Mouse (Mus musculus): ENCODE measurements around the gene Ccdc97. TPM values are rescaled to one million over a fixed set of nuclear protein-coding genes. Genes with fewer than 3 reads are reported as not detected.

Gene Ccdc97
- polyA plus RNA-seq, 2 experiments from 2014 or later = 36.5 to 68.4 TPM

GRCm38 (mm10) chr7:25719761-25720610, 1.1 kb upstream of the Ccdc97 start:
- no peak for ATAC-seq

DNA sequence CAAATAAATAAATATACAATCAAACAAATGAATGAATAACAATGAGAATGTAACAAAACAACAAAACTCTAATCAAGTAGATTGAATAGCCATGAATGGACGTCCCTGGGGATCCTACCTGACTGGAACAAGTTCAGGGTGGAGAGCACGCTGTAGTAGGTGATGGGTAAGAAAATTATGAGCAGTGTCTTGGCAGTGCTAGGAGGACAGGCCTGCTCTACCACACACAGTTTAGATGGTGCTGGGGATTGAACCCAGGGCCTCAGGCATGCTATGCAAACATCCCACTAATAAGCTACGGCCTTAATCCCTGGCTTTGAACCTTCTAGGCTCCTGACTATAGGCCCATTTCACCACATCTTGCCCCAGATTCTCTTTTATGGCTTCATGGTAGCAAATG, 1.4 kb downstream of the Ccdc97 start:
- ATAC-seq = no peak

DNA sequence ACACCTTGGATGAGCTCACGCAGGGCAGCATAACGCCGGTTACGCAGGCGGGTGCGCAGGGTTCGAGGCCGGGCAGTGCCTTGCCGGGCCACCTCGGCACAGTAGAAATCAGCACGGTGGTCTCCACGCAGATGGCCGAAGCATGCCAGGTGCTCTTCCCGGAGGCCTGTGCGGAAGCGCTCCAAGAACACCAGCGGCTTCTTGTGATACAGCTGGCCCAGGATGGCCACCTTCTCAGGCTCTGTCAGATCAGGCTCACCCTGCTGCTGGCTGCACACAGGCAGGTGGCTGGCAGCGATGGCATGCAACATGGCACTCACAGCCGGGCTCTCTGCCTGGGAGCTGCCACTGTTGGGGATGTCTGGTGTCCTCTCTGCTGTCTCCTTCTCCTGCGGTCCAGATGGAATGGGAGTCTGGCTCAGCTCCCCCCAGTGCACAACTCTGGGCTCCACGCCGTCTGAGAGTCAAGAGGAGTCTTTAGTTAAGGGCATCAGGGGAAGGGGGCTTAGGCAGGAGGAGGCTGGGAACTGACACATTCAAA, 3.1 kb downstream of the Ccdc97 start:
- ATAC-seq = no peak

DNA sequence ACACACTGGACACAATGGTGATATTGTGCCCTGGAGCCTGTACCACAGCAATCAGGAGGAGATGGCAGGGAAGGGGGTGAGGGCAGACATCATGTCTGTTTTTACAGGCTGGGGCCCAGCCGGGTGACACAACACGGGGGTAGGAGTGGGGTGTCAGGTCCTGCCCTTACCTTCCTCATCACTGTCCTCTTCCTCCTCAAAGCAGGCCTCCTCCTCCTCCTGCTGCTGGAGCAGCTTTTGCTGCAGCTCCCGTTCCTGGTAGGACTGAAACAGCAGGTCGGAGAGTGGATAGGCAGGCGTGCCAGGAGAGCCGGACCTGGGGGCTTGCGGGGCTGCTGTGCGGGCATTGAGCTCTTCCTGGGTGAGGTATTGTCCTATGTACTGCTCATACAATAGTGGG, 4.3 kb downstream of the Ccdc97 start:
- no peak for ATAC-seq

- ATAC-seq = no peak
These were observed 6.1 kb downstream of the Ccdc97 start for GRCm38 (mm10) chr7:25712801-25713200.

DNA sequence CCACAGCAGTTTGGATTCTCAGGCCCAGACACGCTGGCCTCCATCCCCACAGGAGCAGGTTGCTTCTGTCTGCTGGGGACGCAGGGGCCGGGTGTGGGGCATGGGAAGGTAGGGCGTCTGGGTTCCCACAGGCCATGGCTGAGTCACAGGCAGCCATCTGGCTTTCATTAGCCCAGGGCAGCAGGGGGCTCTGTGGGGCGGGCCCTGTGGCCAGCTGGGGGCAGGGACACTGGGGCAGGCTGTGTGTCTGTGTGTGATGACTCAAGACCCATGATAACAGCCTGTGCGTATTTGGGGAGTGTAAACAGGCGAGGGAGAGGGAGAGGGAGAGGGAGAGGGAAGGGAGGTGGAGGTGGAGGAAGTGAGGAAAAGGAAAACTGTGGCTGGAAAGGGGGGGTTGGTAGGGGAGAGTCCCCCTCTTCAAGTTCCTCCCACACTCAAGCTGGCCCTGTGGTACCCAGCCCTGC, 7.1 kb downstream of the Ccdc97 start:
- no peak for ATAC-seq

- ATAC-seq = no peak
These were observed 7.7 kb downstream of the Ccdc97 start for GRCm38 (mm10) chr7:25711165-25711564.

DNA sequence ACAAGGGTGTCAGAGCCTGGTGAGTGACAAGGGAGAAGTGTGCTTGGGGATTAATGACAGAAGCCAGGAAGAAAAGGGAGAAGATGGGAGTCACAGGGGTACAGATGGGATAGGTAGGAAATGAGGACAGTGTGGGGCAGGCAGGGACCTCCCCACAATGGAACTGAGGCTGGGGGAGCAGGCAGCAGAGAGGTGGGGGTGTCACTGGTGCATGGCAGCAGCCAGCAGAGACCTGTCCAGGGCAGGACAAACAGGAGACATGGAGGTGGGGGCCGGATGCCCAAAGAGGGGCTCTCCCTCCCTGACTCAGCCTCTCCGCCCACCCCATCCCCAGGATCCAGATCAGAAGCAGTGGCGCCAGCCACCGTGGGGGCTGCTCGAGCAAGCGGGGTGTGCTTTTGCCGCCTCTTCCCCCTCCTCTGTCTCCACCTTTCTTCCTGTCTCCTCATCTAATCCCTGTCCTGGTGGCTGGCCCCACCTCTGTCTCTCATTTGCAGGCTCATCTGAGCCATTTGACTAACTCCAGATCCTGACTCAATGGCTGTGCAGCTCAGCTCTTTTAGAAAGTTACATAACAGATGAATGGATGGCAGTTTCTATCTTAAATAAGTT, 8.3 kb downstream of the Ccdc97 start:
- ATAC-seq = peak; percentile 34

DNA sequence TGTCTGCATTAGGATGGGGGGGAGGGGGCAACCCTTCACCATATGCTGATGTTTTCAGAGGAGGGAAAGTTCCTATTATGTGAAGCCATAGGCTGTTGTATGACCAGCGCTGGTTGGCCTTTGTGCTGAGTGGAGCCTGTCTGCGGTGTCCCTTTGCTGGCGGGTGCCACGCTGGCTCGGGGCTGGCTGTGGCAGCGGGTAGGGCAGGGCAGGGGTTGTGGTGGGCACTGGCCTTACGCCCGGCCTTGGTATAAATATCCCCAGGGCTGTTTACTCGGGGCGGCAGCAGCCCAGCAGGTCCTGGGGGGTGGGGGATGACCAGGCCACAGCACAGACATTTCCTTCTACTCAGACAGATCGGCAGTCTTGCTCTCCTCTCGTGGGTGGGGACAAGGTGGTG, 8.9 kb downstream of the Ccdc97 start:
- no peak for ATAC-seq

DNA sequence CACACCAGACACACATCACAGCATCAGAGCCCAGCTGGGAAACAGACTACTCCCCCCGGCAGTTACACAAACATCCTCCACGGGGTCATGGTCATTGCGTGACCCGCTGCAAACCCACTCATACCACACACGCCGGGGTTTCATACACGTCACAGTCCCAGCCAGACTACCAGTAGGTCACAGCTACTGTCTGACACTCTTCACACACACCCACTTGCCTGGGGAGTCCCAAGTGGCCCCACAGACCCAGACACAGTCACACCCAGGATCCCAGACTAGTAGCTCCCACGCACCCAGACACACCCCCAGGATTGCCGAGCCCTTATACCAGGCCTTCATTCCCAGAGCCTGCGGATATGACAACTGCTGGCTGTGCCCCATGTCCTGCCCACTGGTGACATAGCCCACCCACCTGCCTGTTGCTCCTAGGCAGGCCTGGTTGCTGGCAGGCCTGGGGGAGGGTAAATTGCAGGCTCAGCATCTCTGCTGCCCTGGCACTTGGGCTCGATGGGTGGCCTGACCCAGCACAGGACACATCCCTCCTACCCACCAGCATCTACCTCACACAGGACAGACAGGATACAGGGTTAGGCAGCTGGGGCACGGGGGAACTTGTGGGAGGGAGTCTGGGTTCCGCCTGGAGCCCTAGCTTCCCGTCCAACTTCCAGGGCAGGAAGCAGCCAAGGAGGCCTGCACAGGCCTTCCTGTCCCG, 11.2 kb downstream of the Ccdc97 start:
- ATAC-seq = peak; percentile 56

- ATAC-seq = no peak
These were observed 12.2 kb downstream of the Ccdc97 start for GRCm38 (mm10) chr7:25706578-25707170.

DNA sequence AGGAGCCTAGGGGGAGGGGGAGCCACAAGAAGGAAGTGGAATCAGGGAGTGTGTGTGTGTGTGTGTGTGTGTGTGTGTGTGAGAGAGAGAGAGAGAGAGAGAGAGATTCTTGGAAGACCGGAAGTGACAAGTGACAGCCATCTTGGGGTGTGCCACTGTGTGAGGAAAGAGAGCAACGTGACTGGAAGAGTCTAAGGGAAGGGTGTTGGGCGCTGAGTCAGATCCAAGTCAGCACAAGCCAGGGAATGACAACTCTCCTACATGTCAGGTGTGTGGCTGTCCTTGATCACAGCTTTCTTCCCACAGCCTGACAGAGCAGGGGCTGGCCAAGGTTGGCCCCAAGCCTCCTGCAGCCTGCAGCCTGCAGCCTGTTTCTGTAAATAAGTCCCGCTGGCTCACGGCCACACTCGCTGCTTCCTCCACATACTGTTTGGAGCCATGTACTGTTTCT, 13.1 kb downstream of the Ccdc97 start:
- ATAC-seq = peak; percentile 28

DNA sequence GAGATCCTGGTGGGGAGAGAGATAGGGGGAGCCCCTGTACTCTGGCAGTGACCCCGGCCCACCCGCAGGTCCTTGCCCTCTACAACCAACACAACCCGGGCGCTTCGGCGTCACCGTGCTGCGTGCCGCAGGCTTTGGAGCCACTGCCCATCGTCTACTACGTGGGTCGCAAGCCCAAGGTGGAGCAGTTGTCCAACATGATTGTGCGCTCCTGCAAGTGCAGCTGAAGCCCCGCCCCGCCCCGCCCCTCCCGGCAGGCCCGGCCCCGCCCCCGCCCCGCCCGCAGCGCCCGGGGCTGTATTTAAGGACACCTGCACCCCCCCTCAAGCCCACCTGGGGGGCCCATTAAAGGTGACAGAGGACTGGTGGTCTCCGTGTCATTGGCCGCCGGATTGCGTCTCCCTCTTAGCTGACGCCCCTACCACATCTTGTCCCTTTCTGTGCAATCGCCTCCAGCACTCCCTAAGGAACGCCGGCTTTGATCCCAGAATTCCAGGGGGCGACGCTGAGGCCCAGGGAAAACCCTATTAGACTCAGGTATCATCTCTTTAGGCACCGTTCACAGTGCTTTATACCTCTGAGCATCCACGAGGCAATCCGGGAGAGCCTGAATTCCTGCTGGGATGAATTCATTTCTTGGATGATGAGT, 14.0 kb downstream of the Ccdc97 start:
- no peak for ATAC-seq

GRCm38 (mm10) chr7:25703793-25704494, 14.9 kb downstream of the Ccdc97 start:
- ATAC-seq = no peak

DNA sequence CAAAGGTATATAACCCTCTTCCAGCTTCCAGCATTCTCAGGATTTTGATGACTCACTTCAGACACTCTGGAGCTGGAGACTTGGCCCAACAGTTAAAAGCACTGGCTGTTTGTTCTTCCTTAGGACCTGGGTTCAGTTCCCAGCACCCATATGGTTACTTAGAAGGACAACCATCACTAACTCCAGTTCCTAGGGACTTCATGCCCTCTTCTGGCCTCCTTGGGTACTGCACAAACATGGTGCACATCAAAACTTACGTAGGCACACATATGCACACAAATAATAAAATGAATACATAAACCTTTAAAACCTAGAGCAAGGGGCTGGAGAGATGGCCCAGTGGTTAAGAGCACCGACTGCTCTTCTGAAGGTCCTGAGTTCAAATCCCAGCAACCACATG, 16.5 kb downstream of the Ccdc97 start:
- no peak for ATAC-seq

DNA sequence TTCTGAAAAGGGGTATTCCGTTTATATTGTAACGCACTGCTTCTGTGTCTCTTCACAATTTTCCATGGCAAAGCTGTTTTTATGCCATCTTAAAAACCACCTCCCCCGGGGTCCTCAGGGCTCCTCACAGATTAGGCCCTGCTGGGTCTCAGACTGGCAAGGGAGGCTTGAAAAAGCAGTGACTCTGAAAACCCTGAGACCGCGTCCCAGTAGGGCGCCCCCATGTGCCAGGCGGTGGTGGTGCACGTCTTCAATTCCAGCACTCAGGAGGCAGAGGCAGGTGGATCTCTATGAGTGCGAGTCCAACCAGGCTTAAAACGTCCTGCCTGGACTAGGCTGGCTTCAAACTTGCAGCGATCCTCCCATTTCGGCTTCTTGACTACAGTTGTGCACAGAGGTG, 18.2 kb downstream of the Ccdc97 start:
- ATAC-seq = peak; percentile 36

DNA sequence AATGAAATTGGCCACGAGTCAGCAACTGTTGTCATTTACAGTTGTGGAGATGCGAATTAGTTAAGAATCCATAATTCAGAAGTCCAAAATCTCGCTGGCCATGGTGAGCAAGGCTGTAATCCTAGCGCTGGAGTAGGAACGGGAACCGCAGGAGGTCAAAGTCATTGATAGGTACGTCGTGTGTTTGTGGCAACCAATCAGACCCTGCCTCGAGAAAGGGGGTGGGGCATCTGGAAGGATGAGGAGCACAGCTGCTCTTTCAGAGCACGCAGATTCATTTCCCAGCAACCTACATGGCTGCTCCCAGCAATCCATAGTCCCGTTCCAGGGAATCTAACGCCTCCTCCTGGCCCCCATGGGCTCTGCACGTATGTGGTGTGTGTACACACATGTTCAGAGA, 19.0 kb downstream of the Ccdc97 start:
- no peak for ATAC-seq

DNA sequence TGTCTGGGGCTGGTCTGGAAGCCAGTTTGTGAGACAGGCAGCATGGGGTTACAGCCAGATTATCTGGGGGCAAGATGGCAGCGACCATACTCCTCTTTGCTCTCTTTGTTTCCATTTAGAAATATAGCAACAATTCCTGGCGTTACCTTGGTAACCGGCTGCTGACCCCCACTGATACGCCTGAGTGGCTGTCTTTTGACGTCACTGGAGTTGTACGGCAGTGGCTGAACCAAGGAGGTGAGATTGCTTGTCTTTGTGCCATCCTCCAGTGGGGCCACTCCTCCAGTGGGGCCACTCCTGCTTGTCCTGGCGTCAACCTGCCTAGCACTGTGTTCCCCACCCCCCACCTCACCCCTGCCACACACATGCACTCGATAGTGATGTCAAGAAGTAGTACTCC, 24.8 kb downstream of the Ccdc97 start:
- no peak for ATAC-seq

GRCm38 (mm10) chr7:25690051-25690450, 28.8 kb downstream of the Ccdc97 start:
- no peak for ATAC-seq

DNA sequence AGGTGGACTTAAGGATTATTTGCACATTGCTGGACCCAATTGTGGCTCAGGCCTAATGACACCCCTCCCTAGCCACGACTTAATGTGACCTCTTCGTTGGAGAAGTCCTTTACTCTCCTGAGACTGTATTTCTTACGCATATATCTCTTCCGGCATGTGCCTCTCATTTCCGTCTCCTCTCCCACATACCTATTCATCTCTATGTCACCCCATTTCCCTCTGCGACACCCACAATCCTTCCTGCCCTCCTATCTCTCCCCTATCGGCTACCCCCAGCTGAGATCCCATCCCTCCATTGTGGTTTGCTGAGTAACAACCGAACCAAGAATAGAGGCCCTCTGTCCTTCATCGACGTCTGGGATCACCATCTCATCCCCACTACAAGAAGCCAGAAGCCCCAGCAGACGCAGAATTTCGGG, 29.3 kb downstream of the Ccdc97 start:
- peak; percentile 50 for ATAC-seq

DNA sequence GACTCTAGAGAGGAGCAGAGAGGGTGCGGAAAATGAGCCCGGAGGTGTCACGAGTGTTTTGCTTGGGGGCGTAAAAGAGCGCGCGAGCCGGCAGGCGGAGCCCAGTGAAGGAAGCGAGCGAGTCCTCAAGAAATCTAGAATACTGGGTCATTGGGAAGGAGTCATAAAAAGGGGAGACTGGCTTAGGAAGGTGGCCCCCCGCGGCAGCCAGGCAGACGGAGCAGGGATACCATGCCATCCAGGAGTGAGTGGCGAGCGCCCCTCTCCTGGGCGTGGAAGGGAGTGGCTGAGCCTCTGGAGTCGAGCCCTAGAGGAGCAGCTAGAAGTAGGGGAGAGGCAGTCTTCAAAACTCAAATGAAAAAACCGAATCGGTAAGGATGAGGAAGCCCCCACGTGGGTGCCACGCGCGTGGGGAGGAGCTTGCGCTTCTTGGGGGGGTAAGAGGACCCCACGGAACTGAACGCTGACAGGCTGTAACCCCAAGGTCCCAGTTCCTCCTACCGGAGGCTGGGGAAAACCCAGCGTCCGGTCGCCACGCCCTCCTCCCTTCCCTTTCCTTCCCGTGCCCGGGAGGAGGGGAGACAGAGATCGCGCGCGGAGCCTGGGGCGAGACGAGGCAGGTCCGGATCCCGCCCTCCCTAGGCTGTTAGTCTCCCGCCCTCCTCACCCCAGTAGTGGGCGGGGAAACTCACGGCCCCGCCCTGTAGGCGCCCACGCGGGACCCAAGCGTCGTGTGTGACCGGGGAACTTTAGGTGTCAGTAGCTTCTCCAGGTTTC, 29.9 kb downstream of the Ccdc97 start:
- peak; percentile 61 for ATAC-seq
